Mouse (Mus musculus) cerebellum, adult (tissue): ENCODE data around the gene Polr2j.
A peak's percentile ranks its signal among the peaks of the same experiment; 100 is the strongest.
"Not testable (repeated sequence)": the region's sequence is repeated elsewhere in the genome, so short reads cannot be mapped to it uniquely, and the experiment has no call there.

Experiments used
- ATAC-seq: cut with Nextera tagmentation; 2 replicates; pipeline ENCODE4 v1.9.2; 2017; ENCODE audit warnings: mild to moderate bottlenecking, moderate library complexity, mixed read lengths; ENCODE audit not compliant: insufficient number of reproducible peaks, low FRiP score, low TSS enrichment

The Polr2j gene

DNA sequence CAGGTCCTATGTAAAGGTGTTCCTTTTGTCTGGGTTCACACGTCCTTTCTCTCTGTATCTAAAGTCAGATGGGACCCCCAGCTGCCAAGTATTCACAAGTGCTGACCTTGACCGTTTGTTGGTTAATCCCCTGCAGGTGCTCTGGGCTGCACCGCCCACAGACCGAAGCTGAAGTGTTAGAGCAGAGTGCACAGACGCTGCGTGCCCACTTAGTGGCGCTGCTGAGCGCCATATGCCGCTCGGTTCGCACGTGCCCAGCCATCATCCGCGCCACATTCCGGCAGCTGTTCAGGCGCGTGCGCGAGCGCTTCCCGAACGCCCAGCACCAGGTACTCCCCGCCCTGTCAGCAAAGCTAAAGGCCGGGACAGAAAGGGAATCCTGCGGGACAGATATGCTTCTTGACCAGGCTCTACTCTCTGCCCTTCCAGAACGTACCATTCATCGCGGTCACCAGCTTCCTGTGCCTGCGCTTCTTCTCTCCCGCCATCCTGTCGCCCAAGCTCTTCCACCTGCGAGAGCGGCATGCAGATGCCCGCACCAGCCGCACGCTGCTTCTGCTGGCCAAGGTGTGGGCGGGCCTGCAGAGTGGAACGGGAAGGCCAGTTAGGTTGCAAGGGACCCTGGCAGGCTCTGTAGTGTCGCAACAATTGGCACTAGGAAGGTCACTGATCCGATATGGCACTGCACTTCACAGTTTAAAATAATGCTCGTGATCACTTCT, 14.2 kb upstream of the Polr2j start:
- peak; percentile 71; the same call in 1 of the 2 replicates for ATAC-seq

DNA sequence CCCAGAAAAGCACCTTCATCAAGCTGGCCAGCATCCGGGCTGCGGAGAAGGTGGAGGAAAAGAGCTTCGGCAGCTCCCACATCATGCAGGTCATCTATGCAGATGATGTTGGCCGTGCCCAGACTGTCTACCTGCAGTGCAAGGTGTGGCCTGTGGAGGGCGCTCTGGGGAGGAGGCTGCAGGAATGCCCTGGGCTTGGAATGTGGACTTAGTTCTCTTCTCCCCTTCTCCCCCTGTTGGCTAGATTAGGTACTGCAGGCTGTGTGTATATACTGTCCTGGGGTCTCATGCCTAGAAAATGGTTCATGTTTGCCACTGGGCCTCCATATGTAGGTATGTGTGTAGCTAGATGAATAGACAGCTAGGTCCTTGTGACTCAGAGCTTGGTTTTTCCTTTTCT, 11.9 kb upstream of the Polr2j start:
- no peak for ATAC-seq

DNA sequence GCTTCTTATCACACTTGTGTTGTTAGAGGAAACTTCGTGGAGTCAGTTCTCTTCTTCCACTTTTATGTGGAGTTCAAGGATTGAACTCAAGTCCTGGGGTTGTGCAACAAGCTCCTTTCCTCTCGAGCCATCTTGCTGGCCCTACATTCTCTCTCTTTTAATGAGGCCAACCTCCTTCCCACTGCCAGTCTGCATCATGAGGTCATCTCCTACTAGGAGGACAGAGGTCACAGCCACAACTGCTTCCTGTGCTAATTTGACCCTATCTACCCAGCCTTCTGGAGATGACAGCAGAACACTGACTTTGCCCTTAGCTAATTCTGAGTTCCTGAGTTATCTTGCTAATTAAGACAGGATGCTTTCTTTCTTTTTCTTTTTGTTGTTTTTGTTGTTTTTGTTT, 7.9 kb upstream of the Polr2j start:
- ATAC-seq = no peak

DNA sequence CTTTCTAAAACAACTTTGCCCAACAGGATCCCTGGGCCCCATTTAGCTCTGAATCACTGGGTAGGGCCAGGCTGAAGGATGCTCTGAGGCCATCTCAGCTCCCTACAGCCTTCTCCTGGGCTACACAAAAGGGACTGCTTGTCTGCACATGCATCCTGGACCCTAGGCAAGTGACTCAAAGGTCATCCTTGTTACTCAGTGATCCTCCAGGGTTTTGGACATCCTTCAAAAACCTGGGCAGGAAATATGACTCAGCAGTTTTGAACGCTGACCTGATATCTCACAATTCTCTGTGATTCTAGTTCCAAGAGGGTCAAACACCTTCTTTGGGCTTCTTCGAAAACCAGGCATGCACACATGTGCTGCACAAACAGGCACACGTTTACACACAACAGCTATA, 7.4 kb upstream of the Polr2j start:
- no peak for ATAC-seq

DNA sequence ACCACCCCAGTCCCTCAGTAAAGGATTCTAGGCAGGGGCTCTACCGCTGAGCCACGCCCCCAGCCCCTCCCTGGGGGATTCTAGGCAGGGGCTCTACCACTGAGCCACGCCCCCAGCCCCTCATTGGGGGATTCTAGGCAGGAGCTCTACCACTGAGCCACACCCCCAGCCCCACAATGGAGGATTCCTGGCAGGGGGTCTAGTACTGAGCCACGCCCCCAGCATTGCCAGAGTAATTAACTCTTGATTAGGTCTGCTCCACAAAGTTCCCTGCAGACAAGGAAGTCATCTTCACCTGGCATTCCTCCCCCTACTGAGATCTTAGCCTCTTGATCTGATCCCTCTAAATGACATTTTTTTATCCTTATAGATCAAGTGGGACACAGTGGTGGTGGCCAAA, 2.9 kb upstream of the Polr2j start:
- not testable (repeated sequence) for ATAC-seq

DNA sequence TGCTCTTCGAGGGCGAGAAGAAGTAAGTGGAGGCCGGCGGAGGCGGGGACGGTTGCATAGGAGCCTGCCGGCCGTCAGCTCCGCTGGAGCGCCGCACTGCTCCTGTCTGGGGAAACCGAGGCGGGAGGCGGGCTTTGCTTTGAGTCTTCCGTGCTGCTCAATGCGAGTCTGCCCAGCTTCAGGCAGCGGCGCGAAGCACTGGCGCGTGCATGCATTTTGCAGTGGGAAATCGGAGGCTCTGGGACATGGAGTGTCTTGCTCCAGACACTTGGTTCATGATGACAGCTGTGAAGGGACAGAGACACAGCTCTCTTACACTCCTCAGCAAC, 317 bp downstream of the Polr2j start:
- ATAC-seq = no peak; the same call in 1 of the 2 replicates

DNA sequence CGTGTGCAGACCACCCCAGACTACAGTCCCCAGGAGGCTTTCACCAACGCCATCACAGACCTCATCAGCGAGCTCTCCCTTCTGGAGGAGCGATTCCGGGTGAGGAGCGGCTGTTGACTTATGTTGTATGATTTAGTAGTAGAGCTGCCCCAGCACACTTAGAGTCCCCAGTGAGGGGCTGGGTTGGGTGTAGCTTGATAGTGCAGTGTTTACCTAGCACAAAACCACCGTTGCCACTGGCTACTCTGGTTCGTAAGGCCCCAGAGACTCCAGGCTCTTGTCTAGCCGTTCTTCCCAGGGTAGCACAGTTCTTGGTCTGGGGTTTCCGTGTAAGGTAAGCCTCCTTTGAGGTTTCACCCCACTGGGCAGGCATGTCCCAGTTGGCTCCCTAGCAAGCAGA, 5.7 kb downstream of the Polr2j start:
- no peak for ATAC-seq

DNA sequence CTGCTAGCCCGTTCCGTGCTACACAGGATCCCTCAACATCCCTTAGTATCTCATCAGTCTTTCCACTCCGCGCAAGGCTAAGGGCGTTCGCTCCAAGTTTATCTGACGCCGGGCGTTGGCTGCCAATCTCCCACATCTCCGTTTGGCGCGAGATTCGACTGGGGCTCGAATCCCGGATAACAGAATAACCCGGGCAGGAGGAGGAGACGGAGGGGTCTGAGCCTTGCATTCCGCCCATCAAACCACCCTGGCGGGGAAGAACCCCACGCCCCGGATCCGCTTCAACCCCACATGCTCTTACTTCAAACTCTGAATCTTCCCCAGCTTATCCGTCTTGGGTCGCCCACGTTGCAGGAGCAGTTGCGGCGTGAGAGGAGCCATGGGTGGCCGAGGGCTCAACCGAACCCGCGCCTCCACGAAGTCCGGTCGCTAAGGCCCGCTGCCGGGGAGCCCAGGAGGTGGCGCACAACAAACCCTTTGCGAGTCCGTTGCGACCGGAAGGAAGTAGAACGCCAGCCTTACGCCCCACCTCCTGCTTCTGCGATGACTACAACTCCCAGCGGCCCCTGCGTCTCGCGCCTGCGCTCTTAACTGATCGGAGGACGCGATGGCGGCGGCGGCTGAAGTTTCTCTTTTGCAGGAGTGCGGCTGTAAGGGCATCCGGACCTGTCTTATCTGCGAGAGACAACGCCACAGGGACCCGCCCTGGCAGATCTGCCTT, 19.3 kb downstream of the Polr2j start, which contains the start of the genes Lrwd1 and Alkbh4:
Lrwd1 (minus strand) TSS at position 504 of the 721 bp plus-strand sequence.
Alkbh4 (plus strand) TSS at position 576 of the 721 bp plus-strand sequence.
- peak; percentile 95 for ATAC-seq

DNA sequence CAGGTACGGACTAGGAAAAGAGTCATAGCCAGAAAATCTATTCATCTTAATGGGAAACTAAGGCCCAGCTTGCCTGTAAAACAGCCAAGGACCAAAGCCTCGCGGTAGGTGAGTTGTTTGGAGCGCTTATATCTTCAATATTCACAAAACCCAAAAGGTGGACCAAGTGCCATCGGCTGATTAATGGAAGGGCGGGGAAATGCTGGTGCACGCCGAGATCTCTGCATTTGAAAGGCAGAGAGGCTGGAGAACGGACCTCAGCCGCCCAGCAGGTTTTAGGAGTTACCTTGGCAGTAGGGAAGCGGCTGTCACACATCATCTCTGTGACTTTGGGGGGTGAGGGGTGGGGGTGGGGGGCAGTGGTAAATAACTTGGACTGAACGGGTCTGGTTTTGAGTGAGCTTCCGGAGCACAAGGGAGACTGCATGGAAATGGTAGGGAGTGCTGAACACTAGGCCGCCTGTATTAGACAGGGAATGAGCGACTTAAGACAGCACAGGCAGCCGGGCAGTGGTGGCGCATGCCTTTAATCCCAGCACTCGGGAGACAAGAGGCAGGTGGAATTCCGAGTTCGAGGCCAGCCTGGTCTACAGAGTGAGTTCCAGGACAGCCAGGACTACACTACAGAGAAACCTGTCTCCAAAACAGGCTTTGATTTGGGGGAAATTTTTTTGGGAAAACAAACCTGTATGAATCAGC, 20.0 kb downstream of the Polr2j start:
- no peak for ATAC-seq

DNA sequence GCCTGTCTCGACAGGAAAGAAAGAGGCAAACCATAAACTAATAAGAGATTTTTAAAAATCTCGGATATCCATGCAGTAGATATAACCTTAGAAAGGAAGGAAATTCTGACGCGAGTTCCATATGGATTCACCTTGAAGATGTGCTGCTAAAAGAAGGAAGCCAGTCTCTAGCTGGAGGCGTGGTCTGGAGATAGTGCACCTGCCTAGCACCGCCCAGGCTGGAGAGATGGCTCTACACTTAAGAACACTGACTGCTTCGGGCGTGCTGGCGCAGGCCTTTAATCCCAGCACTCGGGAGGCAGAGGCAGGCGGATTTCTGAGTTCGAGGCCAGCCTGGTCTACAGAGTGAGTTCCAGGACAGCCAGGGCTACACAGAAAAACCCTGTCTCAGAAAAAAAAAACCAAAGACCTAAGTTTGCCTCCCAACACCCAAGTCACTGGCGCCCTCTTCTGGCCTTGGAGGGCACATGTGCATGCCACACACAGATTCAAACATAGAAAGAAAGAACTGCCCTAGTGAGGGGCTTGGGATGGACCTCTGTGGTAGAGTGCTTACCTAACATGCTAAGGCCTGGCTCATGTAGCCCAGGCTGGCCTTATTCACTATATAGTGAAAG, 21.3 kb downstream of the Polr2j start:
- ATAC-seq = no peak

DNA sequence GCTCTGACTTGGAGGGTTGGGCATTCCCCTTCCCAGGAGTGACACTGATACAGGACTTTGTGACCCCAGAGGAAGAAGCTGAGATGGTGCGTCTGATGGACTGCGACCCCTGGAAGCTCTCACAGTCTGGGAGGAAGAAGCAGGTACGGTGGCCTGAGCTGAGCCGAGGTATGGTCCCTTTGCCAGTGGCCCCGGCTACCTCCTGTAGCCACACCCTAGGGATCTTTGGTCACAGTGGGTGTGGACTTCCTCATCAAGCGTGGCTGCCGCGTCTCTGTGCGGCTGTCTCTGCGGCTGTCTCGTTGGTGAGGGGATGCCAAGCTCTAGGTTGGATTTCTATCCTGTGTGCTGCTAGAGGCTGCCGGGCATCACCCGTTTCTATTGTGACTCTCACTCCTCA, 23.0 kb downstream of the Polr2j start:
- ATAC-seq = no peak

DNA sequence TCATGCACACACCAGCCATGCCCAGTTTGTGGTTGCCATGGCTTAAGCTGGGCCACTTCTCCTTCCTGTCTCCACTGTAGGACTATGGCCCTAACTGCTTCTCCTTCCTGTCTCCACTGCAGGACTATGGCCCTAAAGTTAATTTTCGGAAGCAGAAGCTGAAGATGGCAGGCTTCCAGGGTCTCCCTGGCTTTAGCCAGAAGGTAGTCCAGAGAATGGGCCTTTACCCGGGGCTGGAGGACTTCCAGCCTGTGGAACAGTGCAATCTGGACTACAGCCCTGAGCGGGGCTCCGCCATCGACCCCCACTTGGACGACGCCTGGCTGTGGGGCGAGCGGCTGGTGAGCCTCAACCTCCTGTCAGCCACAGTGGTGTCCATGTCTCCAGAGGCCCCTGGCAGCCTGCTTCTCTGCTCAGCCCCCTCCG, 23.6 kb downstream of the Polr2j start:
- no peak for ATAC-seq

DNA sequence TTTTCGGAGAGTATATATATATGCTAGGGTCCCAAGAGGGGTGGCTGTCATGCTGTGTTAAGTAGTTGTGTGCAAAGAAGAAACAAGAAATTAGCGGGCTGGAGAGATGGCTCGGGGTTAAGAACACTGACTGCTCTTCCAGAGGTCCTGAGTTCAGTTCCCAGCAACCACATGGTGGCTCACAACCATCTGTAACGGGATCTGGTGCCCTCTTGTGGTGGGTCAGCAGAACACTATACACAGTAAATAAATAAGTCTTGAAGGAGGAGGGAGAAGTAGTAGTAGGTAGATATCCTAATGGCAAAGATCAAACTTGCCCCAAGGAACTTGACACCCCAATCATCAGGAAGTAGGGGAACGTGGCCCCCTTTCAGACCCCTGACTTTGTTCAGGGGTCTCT, 26.3 kb downstream of the Polr2j start:
- ATAC-seq = no peak

DNA sequence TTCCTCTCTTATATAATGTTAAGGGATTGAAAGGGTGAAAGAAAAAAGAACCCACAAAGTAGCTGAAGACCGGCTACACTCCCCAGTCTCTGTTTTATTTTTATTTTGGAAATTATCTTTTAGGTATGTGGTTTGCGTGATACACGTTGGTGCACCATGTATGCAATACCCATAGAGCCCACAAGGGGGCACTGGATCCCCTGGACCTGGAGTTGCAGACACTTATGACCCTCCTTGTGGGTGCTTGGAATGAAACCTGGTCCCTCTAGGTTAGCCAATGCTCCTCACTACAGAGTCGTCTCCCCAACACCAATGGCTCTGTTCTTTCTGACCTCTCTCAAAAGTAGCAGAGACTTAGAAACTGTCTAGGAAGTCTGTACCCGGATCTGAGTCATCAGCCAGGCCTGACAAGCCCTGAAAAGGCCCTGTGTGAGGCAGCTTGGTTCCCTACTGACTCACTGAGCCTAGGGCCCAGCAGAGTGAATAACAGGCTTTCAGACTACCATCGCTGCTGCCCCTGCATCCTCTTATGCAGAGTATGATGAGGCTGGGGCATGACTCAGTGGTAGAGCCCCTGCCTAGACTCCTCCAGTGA, 26.8 kb downstream of the Polr2j start:
- no peak for ATAC-seq

DNA sequence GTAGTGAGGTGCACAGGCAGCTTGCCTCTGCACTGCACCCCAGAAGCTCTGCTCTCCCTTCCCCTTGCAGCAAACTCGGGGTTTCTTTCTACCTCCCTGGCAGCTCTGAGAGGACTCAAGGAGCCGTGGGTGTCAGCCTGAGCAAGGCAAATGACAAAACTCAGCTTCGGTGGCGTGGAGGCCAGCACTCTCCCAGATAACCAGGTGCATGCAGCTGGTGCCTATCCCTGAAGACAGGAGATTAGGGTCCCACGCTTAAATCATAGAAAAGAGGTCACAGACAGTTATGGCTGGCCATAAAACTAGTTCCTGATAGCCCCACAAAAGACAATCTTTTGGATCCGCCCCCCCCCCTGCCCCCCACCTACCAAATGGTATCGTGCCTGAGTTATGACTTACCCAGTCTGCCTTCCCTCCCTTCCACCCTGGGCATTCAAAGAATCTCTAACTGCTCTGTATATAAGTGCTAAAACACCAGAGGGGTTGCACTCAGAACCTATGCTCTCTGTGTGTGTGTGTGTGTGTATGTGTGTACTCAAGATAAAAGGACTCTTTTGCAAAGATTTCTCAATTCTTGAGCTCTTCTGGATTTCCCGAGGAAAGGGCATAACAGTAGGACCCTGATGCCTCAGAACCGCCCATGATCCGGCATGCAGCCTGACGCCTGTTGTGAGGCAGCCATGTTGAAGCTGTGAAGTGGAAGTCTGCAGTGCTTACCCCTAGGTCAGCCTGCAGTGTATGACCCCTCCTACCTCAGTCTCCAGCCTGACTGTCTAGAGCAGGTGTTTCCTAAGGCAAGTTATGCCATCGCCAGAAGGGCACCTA, 28.4 kb downstream of the Polr2j start:
- ATAC-seq = no peak

DNA sequence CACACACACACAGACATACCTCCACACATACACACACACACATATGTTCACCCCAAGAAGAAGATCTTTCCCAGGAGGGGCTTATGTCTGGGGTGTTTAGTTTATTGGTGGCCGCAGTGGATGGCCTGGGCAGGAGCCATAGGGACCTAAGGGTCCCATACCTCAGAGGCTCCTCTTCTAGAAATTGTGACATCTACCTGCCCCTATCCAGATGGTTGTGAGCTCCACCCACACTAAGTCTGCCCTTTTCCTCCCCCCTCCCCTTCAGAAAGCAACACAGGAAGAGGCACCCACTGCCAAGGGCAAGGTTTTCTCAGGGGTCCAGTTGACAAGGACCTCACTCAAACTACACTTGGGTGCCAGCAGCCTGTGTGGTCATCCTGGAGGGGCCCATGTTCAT, 30.5 kb downstream of the Polr2j start:
- no peak for ATAC-seq

DNA sequence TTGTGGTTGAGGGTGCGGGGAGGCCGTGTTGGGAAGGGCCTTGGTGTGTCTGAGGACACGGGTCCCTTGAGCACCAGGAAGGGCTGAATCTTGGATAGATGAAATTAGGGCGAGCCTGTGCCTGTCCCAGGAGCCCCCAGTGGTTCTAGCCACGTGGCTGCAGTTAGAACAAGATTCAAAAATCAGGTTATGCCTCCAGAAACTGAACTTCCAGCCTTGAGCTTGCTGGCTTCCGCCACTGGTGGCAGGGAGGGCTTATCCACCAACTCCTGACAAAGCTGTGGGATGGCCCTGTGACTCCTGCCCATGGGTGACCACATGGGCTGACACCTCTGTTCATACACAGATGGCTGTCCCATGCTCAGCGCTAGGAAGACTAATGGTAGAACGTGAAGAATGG, 31.3 kb downstream of the Polr2j start:
- ATAC-seq = no peak

DNA sequence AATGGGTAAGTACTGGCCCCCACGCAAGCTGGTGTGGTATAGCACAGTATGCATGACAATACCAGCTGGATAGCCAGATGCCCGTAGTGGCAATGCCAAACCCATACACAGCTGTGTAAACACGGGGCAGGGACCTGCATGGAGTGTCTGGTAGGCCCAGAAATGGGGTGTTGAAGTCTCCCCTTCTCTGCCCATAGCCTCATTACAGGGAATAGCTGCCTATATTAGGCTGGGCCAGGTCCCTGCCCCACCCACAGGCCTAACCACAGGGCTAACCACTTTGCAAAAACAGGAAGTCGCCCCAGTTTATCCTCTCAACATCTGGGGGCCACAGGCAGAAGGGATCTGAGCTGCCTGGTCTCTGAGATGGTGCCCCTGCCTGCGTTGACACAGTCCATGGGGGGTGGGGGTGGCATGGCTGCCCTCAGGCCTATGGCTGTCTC, 32.7 kb downstream of the Polr2j start:
- not testable (repeated sequence) for ATAC-seq

DNA sequence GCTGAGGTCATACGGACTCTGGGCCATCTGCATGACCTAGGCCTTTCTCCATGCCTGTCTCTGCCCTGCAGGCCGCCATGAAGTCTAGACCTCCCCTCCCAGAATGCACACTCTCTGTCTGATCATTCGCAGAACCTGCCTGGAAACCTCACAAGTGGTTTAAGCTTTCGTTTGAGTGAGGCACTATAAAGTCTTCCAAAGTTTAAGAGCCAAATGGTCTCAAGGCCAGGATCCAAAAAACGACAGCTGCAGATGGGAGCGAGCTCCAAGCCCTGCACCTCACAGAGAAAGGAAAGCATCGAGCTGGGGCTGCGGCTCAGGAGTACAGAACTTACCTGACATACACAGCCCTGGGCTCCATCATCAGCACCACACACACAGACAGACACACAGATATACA, 35.9 kb downstream of the Polr2j start:
- ATAC-seq = no peak

DNA sequence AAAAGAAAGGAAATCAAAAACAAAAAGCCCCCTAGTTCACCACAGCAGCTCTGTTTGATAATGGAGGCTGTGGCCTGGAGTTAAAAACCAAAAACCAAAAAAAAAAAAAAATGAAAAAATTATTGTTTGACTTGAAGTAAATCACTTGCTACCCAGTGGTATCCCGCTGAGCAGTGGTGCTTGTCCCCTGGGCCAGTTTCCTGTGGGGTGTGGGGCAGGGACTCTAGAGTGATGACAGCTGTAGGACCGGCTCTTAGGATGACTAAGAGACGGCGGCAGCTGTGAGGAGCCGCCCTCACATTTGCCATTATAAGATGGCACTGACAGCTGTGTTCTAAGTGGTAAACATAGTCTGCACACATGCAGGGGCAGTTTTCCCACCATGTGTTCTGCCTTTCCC, 39.0 kb downstream of the Polr2j start:
- no peak for ATAC-seq
